Mouse (Mus musculus): ENCODE results near the gene Mbd3. TPM values are rescaled to one million over a fixed set of nuclear protein-coding genes. Genes with fewer than 3 reads are reported as not detected.
"Not testable (repeated sequence)": the region's sequence is repeated elsewhere in the genome, so short reads cannot be mapped to it uniquely, and the experiment has no call there.

Mbd3 gene
- polyA plus RNA-seq, 1 experiment from 2014 or later = 174 TPM

DNA sequence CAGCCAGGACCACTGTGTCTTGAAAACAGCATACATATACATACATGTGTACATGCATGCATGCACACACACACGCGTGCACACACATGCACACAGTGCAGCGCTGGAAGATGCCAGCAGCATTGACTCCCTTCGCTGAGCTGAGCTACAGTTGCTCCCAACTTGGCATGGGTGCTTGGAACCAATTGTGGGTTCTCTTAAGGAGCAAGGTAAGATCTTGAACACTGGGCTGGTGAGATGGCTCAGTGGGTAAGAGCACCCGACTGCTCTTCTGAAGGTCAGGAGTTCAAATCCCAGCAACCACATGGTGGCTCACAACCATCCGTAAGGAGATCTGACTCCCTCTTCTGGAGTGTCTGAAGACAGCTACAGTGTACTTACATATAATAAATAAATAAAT, 53.4 kb downstream of the Mbd3 start:
- ATAC-seq; H3K9me3 ChIP-seq (replicated peaks; ENCODE audit: control insufficient read depth, low read length, poor library complexity, severe bottlenecking); H3K9ac ChIP-seq (ENCODE audit: low read depth, low read length); H3K4me2 ChIP-seq (ENCODE audit: low read length); H3K36me3 ChIP-seq (ENCODE audit: control insufficient read depth, insufficient read depth, low read length); H3K27ac ChIP-seq (ENCODE audit: low read length); H3K4me3 ChIP-seq (ENCODE audit: low read depth, low read length): not testable (repeated sequence)
- Histone ChIP-seq H3K4me1 (ENCODE audit: control insufficient read depth, insufficient read depth, low read length) (peaks cover 12% of the 10 kb centered on the region), H3K27me3 (ENCODE audit: control insufficient read depth, insufficient read depth, low read depth, low read length) (peaks cover 89% of the 10 kb centered on the region)
- 75% methylated on average over 5 of the region's 6 CpGs for WGBS

DNA sequence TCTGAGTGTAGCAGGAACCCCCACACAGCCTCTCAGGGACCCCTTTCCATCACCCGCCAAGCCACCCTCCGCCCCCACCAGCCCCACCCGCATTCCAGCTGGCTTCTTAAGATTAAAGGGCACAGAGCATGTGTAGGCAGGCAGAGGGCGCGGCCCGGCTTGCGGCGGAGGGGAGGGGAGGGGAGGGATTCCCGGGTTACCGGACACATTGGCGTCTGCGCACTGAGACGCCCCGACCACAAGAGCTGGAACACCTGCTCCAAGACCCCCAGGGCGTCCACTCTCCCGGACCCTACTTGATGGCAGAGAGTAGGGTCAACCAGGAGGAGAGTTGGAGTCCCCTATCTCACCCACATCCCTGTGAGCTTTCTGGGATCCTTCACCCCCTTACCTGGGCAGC, 54.2 kb downstream of the Mbd3 start:
- peaks cover 89% of the 10 kb centered on the region for H3K27me3 ChIP-seq (ENCODE audit: control insufficient read depth, insufficient read depth, low read depth, low read length)
- H3K27ac ChIP-seq (ENCODE audit: low read length) = no peak overlapping the region
- no peaks in the 10 kb centered on the region for H3K36me3 ChIP-seq (ENCODE audit: control insufficient read depth, insufficient read depth, low read length)
- H3K4me3 ChIP-seq (ENCODE audit: low read depth, low read length) = no peak overlapping the region
- WGBS = under 1% methylated on average over 16 of the region's 16 CpGs
- H3K9ac ChIP-seq (ENCODE audit: low read depth, low read length) = no peak overlapping the region
- peaks cover 12% of the 10 kb centered on the region for H3K4me1 ChIP-seq (ENCODE audit: control insufficient read depth, insufficient read depth, low read length)
- H3K4me2 ChIP-seq (ENCODE audit: low read length) = no peak overlapping the region
- H3K9me3 ChIP-seq (replicated peaks; ENCODE audit: control insufficient read depth, low read length, poor library complexity, severe bottlenecking) = no peaks in the 10 kb centered on the region
- ATAC-seq = no peak

DNA sequence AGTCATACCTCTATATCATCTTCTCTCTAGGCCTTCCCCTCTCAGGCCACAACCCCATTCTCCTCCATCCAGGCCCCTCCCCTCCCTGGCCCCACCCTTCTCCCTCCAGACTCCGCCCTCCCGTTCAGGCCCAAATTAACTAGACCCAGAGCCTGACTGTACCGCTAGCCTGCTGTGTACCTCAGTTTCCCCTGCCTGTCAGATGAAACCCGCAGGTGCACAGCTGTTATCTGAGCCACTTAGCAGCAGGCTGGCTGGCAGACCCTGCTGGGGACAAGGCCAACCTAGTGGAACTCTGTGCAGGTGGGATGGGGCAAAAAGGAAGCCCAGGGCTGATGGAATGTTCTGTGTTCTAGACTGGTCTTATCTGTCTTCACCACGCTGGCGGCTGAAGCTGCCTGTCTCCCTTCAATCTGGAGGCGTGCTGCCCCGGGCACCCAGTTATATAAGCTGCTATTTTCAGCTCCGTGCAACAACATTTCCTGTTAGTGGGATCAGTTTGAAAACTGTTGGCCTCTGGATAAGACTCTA, 55.2 kb downstream of the Mbd3 start:
- Histone ChIP-seq H3K4me2 (ENCODE audit: low read length) (no peak overlapping the region), H3K9me3 (replicated peaks; ENCODE audit: control insufficient read depth, low read length, poor library complexity, severe bottlenecking) (no peaks in the 10 kb centered on the region), H3K4me1 (ENCODE audit: control insufficient read depth, insufficient read depth, low read length) (peaks cover 12% of the 10 kb centered on the region), H3K4me3 (ENCODE audit: low read depth, low read length) (no peak overlapping the region), H3K27me3 (ENCODE audit: control insufficient read depth, insufficient read depth, low read depth, low read length) (peaks cover 81% of the 10 kb centered on the region), H3K27ac (ENCODE audit: low read length) (no peak overlapping the region), H3K36me3 (ENCODE audit: control insufficient read depth, insufficient read depth, low read length) (no peaks in the 10 kb centered on the region), H3K9ac (ENCODE audit: low read depth, low read length) (no peak overlapping the region)
- 44% methylated on average over 9 of the region's 9 CpGs for WGBS
- no peak for ATAC-seq

DNA sequence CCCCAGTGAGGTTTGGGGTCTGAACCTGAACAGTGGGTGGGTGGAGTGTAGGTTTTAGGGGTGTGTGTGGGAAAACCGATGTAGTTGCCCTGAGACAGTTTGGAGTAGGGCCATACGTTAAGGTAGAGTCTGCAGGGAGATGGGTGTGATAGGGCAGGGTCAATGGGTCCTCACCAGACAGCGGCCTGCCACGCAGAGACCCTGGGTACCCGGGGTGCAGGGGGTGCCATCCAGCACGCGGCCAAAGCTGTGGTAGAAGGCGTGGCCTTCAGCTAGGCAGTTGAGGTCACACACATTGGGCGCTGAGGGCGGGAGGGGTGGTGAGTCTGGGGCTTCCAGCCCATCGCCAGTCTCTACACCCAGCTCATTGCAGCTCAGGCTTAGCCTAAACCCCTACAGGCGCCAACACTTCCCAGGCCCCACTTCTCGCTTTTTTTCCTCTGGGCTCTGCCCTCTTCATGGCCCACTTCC, 55.9 kb downstream of the Mbd3 start:
- Histone ChIP-seq H3K9me3 (replicated peaks; ENCODE audit: control insufficient read depth, low read length, poor library complexity, severe bottlenecking) (no peaks in the 10 kb centered on the region), H3K4me2 (ENCODE audit: low read length) (peak overlapping the region; percentile 59), H3K36me3 (ENCODE audit: control insufficient read depth, insufficient read depth, low read length) (no peaks in the 10 kb centered on the region), H3K4me3 (ENCODE audit: low read depth, low read length) (peak overlapping the region; percentile 34), H3K27ac (ENCODE audit: low read length) (no peak overlapping the region), H3K4me1 (ENCODE audit: control insufficient read depth, insufficient read depth, low read length) (peaks cover 12% of the 10 kb centered on the region), H3K27me3 (ENCODE audit: control insufficient read depth, insufficient read depth, low read depth, low read length) (peaks cover 73% of the 10 kb centered on the region), H3K9ac (ENCODE audit: low read depth, low read length) (0 out of 2 replicates have a peak overlapping the region, but pooled peaks have one; percentile 3)
- peak; percentile 4; the same call in 1 of the 2 replicates for ATAC-seq
- WGBS = 28% methylated on average over 13 of the region's 13 CpGs

- 2% methylated on average over 26 of the region's 33 CpGs for WGBS
- H3K36me3 ChIP-seq (ENCODE audit: control insufficient read depth, insufficient read depth, low read length) = no peaks in the 10 kb centered on the region
Measured at GRCm38 (mm10) chr10:80342749-80343424, 56.5 kb downstream of the Mbd3 start.

More at GRCm38 (mm10) chr10:80342749-80343424, 56.5 kb downstream of the Mbd3 start:
- ATAC-seq = peak; percentile 71
- H3K27ac ChIP-seq (ENCODE audit: low read length) = no peak overlapping the region
- H3K4me2 ChIP-seq (ENCODE audit: low read length) = peak overlapping the region; percentile 59
- peak overlapping the region; percentile 34 for H3K4me3 ChIP-seq (ENCODE audit: low read depth, low read length)
- no peaks in the 10 kb centered on the region for H3K9me3 ChIP-seq (replicated peaks; ENCODE audit: control insufficient read depth, low read length, poor library complexity, severe bottlenecking)
- no peak overlapping the region for H3K9ac ChIP-seq (ENCODE audit: low read depth, low read length)
- peaks cover 12% of the 10 kb centered on the region for H3K4me1 ChIP-seq (ENCODE audit: control insufficient read depth, insufficient read depth, low read length)
- peaks cover 68% of the 10 kb centered on the region for H3K27me3 ChIP-seq (ENCODE audit: control insufficient read depth, insufficient read depth, low read depth, low read length)

Small RNAs within 50 kb of the gene (microRNA-seq; reads per million reads assigned to microRNA genes)
- not detected for gene Gm22721

Other genes starting within 250 kb of the Mbd3 start
- gene Cirbp, start 233.6 kb downstream of the Mbd3 start, polyA plus RNA-seq (2015; fragmentation: Nextera tagmentation; extraction: Ambion mirVana) = 380 and 398 TPM in 2 replicates
- 11.0 and 11.4 TPM in 2 replicates for gene 1600002K03Rik, start 226.6 kb downstream of the Mbd3 start, polyA plus RNA-seq (2015; fragmentation: Nextera tagmentation; extraction: Ambion mirVana)
- gene Efna2, start 220.1 kb downstream of the Mbd3 start, polyA plus RNA-seq (2015; fragmentation: Nextera tagmentation; extraction: Ambion mirVana) = 37.3 and 43.3 TPM in 2 replicates
- 47.8 and 51.1 TPM in 2 replicates for gene Mum1, start 173.1 kb downstream of the Mbd3 start, polyA plus RNA-seq (2015; fragmentation: Nextera tagmentation; extraction: Ambion mirVana)
- gene Ndufs7, start 150.4 kb downstream of the Mbd3 start, polyA plus RNA-seq (2015; fragmentation: Nextera tagmentation; extraction: Ambion mirVana) = 263 and 302 TPM in 2 replicates
- gene Gamt, start 138.5 kb downstream of the Mbd3 start, polyA plus RNA-seq (2015; fragmentation: Nextera tagmentation; extraction: Ambion mirVana) = 15.8 and 19.5 TPM in 2 replicates
- gene Dazap1, start 138.1 kb downstream of the Mbd3 start, polyA plus RNA-seq (2015; fragmentation: Nextera tagmentation; extraction: Ambion mirVana) = 43.7 and 51.9 TPM in 2 replicates
- 465 and 476 TPM in 2 replicates for gene Rps15, start 107.1 kb downstream of the Mbd3 start, polyA plus RNA-seq (2015; fragmentation: Nextera tagmentation; extraction: Ambion mirVana)
- 172 and 205 TPM in 2 replicates for gene Apc2, start 103.6 kb downstream of the Mbd3 start, polyA plus RNA-seq (2015; fragmentation: Nextera tagmentation; extraction: Ambion mirVana)
- gene 2310011J03Rik, start 79.0 kb downstream of the Mbd3 start, polyA plus RNA-seq (2015; fragmentation: Nextera tagmentation; extraction: Ambion mirVana) = 21.9 and 26.7 TPM in 2 replicates
- gene Pcsk4, start 70.1 kb downstream of the Mbd3 start, polyA plus RNA-seq (2015; fragmentation: Nextera tagmentation; extraction: Ambion mirVana) = 5.6 and 6.5 TPM in 2 replicates
- 6.0 and 8.6 TPM in 2 replicates for gene Reep6, start 69.6 kb downstream of the Mbd3 start, polyA plus RNA-seq (2015; fragmentation: Nextera tagmentation; extraction: Ambion mirVana)
- 0.38 and 0.40 TPM in 2 replicates for gene Adamtsl5, start 51.1 kb downstream of the Mbd3 start, polyA plus RNA-seq (2015; fragmentation: Nextera tagmentation; extraction: Ambion mirVana)
- 9.6 and 11.0 TPM in 2 replicates for gene Plk5, start 43.1 kb downstream of the Mbd3 start, polyA plus RNA-seq (2015; fragmentation: Nextera tagmentation; extraction: Ambion mirVana)
- gene Mex3d, start 11.9 kb downstream of the Mbd3 start, polyA plus RNA-seq (2015; fragmentation: Nextera tagmentation; extraction: Ambion mirVana) = 13.6 and 15.0 TPM in 2 replicates
- 455 and 532 TPM in 2 replicates for gene Uqcr11, start 7.3 kb upstream of the Mbd3 start, polyA plus RNA-seq (2015; fragmentation: Nextera tagmentation; extraction: Ambion mirVana)
- 30.2 and 35.2 TPM in 2 replicates for gene Tcf3, start 34.1 kb upstream of the Mbd3 start, polyA plus RNA-seq (2015; fragmentation: Nextera tagmentation; extraction: Ambion mirVana)
- 1.2 and 1.6 TPM in 2 replicates for gene Onecut3, start 95.3 kb upstream of the Mbd3 start, polyA plus RNA-seq (2015; fragmentation: Nextera tagmentation; extraction: Ambion mirVana)
- gene Atp8b3, start 139.6 kb upstream of the Mbd3 start, polyA plus RNA-seq (2015; fragmentation: Nextera tagmentation; extraction: Ambion mirVana) = 1.1 and 1.4 TPM in 2 replicates
- 26.9 and 27.6 TPM in 2 replicates for gene Rexo1, start 162.0 kb upstream of the Mbd3 start, polyA plus RNA-seq (2015; fragmentation: Nextera tagmentation; extraction: Ambion mirVana)
- 4.9 and 5.5 TPM in 2 replicates for gene Klf16, start 177.8 kb upstream of the Mbd3 start, polyA plus RNA-seq (2015; fragmentation: Nextera tagmentation; extraction: Ambion mirVana)
- gene Abhd17a, start 190.8 kb upstream of the Mbd3 start, polyA plus RNA-seq (2015; fragmentation: Nextera tagmentation; extraction: Ambion mirVana) = 97.0 and 108 TPM in 2 replicates
- gene Scamp4, start 203.3 kb upstream of the Mbd3 start, polyA plus RNA-seq (2015; fragmentation: Nextera tagmentation; extraction: Ambion mirVana) = 61.2 and 64.3 TPM in 2 replicates
- 4.5 and 6.2 TPM in 2 replicates for gene Adat3, start 203.3 kb upstream of the Mbd3 start, polyA plus RNA-seq (2015; fragmentation: Nextera tagmentation; extraction: Ambion mirVana)
- gene Gm49322, start 206.5 kb upstream of the Mbd3 start, polyA plus RNA-seq (2015; fragmentation: Nextera tagmentation; extraction: Ambion mirVana) = 3.0 and 4.0 TPM in 2 replicates
- 79.9 and 96.8 TPM in 2 replicates for gene Csnk1g2, start 223.3 kb upstream of the Mbd3 start, polyA plus RNA-seq (2015; fragmentation: Nextera tagmentation; extraction: Ambion mirVana)